Mouse (Mus musculus): ENCODE results near the gene Pde4a.
A peak's percentile ranks its signal among the peaks of the same experiment; 100 is the strongest.
"Not testable (repeated sequence)": the region's sequence is repeated elsewhere in the genome, so short reads cannot be mapped to it uniquely, and the experiment has no call there.

The Pde4a gene

GRCm38 (mm10) chr9:21220490-21221382, 55.2 kb downstream of the Pde4a start:
- DNase-seq: peak; percentile 96 to 97

GRCm38 (mm10) chr9:21221383-21221929, 55.9 kb downstream of the Pde4a start:
- peak; percentile 45 to 78 for DNase-seq

- not testable (repeated sequence) for DNase-seq
Measured at GRCm38 (mm10) chr9:21223490-21223889, 58.0 kb downstream of the Pde4a start.

GRCm38 (mm10) chr9:21223906-21224305, 58.4 kb downstream of the Pde4a start:
- no peak for DNase-seq

GRCm38 (mm10) chr9:21224576-21225414, 59.3 kb downstream of the Pde4a start:
- peak; percentile 60 to 62 for DNase-seq

- no peak for DNase-seq
Measured at GRCm38 (mm10) chr9:21225415-21225758, 59.9 kb downstream of the Pde4a start.

GRCm38 (mm10) chr9:21227342-21227741, 61.8 kb downstream of the Pde4a start:
- DNase-seq: peak in 1 of 2 experiments; percentile 26

- DNase-seq: no peak
Measured at GRCm38 (mm10) chr9:21231551-21231950, 66.0 kb downstream of the Pde4a start.

GRCm38 (mm10) chr9:21232867-21233266, 67.4 kb downstream of the Pde4a start:
- DNase-seq: no peak

- no peak for DNase-seq
Measured at GRCm38 (mm10) chr9:21233366-21233765, 67.9 kb downstream of the Pde4a start.

- no peak for DNase-seq
Measured at GRCm38 (mm10) chr9:21233805-21234204, 68.3 kb downstream of the Pde4a start.

GRCm38 (mm10) chr9:21235341-21235740, 69.8 kb downstream of the Pde4a start:
- peak in 1 of 2 experiments; percentile 34 for DNase-seq

- peak in 1 of 2 experiments; percentile 17 for DNase-seq
Measured at GRCm38 (mm10) chr9:21236991-21237367, 71.5 kb downstream of the Pde4a start.

- DNase-seq: peak in 1 of 2 experiments; percentile 34
Measured at GRCm38 (mm10) chr9:21237368-21238003, 72.0 kb downstream of the Pde4a start.

- DNase-seq: peak in 1 of 2 experiments; percentile 43
Measured at GRCm38 (mm10) chr9:21238004-21238732, 72.7 kb downstream of the Pde4a start.

GRCm38 (mm10) chr9:21238733-21239464, 73.4 kb downstream of the Pde4a start, which contains the start of gene Keap1:
Keap1 (minus strand) TSS chr9:21239361.
- DNase-seq: peak; percentile 82 to 91

GRCm38 (mm10) chr9:21239465-21239848, 73.9 kb downstream of the Pde4a start:
- no peak for DNase-seq

GRCm38 (mm10) chr9:21241343-21241742, 75.8 kb downstream of the Pde4a start:
- DNase-seq: peak; percentile 89 to 93

- no peak for DNase-seq
Measured at GRCm38 (mm10) chr9:21243826-21244427, 78.4 kb downstream of the Pde4a start.

- DNase-seq: peak in 1 of 2 experiments; percentile 47
Measured at GRCm38 (mm10) chr9:21244428-21245112, 79.1 kb downstream of the Pde4a start.

Data from kidney, postnatal 36 days (tissue).